Mouse (Mus musculus) intestine, embryonic 15.5 days (tissue): Measurements from ENCODE around the gene Tex44. TPM values are rescaled to one million over a fixed set of nuclear protein-coding genes. Genes with fewer than 3 reads are reported as not detected.
A peak's percentile ranks its signal among the peaks of the same experiment; 100 is the strongest.

ENCODE experiments used
- ATAC-seq: fragments of 200-750 bp; cut with Nextera tagmentation; 2 replicates; pipeline ENCODE4 v1.8.0; 2017; ENCODE audit warnings: moderate TSS enrichment, moderate library complexity
- H3K27ac ChIP-seq: fragments of 300-500 bp; sonication (generic); 2 replicates; pipeline ENCODE4 v1.5.1; 2015; ENCODE audit warnings: mild to moderate bottlenecking, inconsistent platforms
- H3K27me3 ChIP-seq: fragments of 300-500 bp; sonication (generic); replicated peaks from 2 replicates; pipeline ENCODE4 v1.6.1; 2015; ENCODE audit warnings: inconsistent platforms
- H3K36me3 ChIP-seq: fragments of 300-500 bp; sonication (generic); 2 replicates; pipeline ENCODE4 v1.6.1; 2015; ENCODE audit warnings: inconsistent platforms
- H3K4me1 ChIP-seq: fragments of 300-500 bp; sonication (generic); replicated peaks from 2 replicates; pipeline ENCODE4 v1.6.1; 2015; ENCODE audit warnings: inconsistent platforms
- H3K4me2 ChIP-seq: fragments of 300-500 bp; sonication (generic); replicated peaks from 2 replicates; pipeline ENCODE4 v1.6.1; 2015; ENCODE audit warnings: mild to moderate bottlenecking, inconsistent platforms
- H3K4me3 ChIP-seq: fragments of 300-500 bp; sonication (generic); replicated peaks from 2 replicates; pipeline ENCODE4 v1.5.1; 2015; ENCODE audit warnings: inconsistent platforms
- H3K9ac ChIP-seq: fragments of 300-500 bp; sonication (generic); 2 replicates; pipeline ENCODE4 v1.6.1; 2015; ENCODE audit warnings: inconsistent platforms
- H3K9me3 ChIP-seq: fragments of 300-500 bp; sonication (generic); 2 replicates; pipeline ENCODE4 v1.6.1; 2016; ENCODE audit warnings: inconsistent platforms
- WGBS: fragments of 180-500 bp; shearing (Covaris S2); methylation state at CpG from one replicate; pipeline ENCODE4 v1.1.7; 2015; 5-methylcytosine and 5-hydroxymethylcytosine counted together
- polyA plus RNA-seq: library from polyadenylated mRNA; unstranded; fragments of >200 nt; fragmentation: Nextera tagmentation; extraction: Ambion mirVana; gene quantifications from 2 replicates; pipeline ENCODE4 v1.2.1, GENCODE M21; 2015

Gene Tex44
- polyA plus RNA-seq, result not detected in 2 replicates

DNA sequence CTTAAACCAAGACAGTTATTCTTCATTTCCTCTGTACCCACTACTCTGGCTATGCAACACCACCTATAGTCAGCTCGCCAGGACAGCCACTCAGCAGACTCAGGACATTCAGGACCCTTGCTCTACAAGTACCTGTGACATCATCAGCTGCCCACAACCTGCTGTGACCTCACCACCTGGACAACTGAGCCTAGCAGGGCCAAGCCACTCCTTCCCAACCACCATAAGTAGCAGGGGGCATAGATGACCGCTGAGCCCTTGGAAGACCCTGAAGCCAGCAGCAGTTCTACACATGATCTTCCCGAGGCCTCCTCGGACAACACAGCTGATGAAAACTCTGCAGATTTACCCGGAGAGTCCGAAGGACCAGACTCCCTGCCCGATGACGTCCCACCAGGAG is at the start of gene Tex44, which contains the start of gene Nmur1:
Gene Tex44 (plus strand): TSS at position 202 of the 400 bp plus-strand sequence.
Gene Nmur1 (minus strand): TSS at position 101 of the 400 bp plus-strand sequence.
- no peaks in the 10 kb centered on the region for H3K36me3 ChIP-seq
- ATAC-seq, result no peak
- 89% methylated on average over 8 of the region's 8 CpGs for WGBS
- no peak within 1 kb of the TSS for H3K9ac ChIP-seq
- no peak within 1 kb of the TSS for H3K4me3 ChIP-seq
- H3K4me2 ChIP-seq, result no peak within 1 kb of the TSS
- no peaks in the 10 kb centered on the region for H3K27me3 ChIP-seq
- no peaks in the 10 kb centered on the region for H3K9me3 ChIP-seq
- H3K4me1 ChIP-seq, result 0 out of 2 replicates have a peak, but pooled peaks cover 2% of the 10 kb centered on the region
- no peak within 1 kb of the TSS for H3K27ac ChIP-seq

DNA sequence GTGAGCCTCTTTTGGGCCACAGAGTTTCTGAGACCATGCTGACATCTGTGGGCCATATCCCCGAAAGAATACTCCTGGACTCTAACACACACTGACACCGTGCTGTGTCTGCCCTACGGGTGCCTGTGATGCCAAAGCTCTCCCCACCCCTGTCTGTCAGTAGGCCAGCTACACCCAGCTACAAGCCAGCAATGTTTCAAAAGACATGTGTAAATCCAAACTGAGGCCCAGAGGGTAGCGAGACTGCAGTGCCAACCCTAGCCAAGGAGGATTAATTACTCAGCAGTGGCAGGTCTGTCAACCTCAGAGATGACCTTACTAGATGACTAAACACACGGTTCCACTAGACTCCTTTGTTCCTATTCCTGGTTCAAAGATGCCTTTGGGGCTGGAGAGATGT is 49.8 kb upstream of the Tex44 start:
- Histone ChIP-seq H3K27ac (no peak overlapping the region), H3K9ac (no peak overlapping the region), H3K27me3 (no peaks in the 10 kb centered on the region), H3K4me1 (no peaks in the 10 kb centered on the region), H3K4me2 (no peak overlapping the region), H3K36me3 (no peaks in the 10 kb centered on the region), H3K9me3 (no peaks in the 10 kb centered on the region), H3K4me3 (no peak overlapping the region)
- 73% methylated on average over 5 of the region's 5 CpGs for WGBS
- ATAC-seq, result no peak

DNA sequence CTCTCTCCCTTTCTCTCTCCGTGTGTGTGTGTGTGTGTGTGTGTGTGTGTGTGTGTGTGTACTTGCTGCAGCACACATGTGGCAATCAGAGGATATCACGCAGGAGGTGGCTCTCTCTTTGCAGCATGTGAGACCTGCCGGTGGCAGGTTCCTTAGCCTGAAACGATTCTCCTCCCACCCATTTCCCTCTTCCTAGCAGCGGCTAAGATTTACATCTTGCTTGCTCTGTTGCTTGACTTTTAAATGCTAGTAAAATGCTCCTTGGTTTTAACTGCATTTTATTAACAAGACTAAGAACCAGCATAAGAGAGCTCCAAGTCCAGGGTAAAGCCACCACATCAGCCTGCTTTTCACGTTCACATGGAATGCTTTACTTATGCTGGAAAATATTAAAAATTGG is 47.5 kb upstream of the Tex44 start:
- no peak for ATAC-seq
- Histone ChIP-seq H3K4me1 (no peaks in the 10 kb centered on the region), H3K9me3 (no peaks in the 10 kb centered on the region), H3K4me2 (no peak overlapping the region), H3K36me3 (no peaks in the 10 kb centered on the region), H3K9ac (no peak overlapping the region), H3K4me3 (no peak overlapping the region), H3K27ac (no peak overlapping the region), H3K27me3 (no peaks in the 10 kb centered on the region)
- 41% methylated on average over 6 of the region's 6 CpGs for WGBS

DNA sequence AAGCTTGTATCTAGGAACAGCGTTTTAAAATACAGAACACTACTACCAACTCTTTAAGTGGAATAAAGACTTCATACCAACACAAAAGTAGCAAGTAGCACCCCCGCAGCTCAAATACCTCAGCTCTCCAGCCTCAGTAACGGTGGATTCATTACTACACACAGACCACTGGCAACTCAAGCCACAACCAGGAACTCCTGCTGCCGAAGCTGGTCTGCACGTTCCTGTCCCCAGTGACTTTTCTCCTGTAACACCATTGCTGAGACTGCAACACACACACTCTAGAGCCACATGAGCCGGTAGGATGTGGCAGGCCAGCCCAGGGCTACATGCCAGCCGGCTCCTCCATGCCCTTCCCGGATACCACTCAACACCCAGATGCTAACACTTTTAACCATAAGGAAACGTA is 47.0 kb upstream of the Tex44 start:
- Histone ChIP-seq H3K4me1 (no peaks in the 10 kb centered on the region), H3K4me2 (no peak overlapping the region), H3K27me3 (no peaks in the 10 kb centered on the region), H3K27ac (no peak overlapping the region), H3K9ac (no peak overlapping the region), H3K36me3 (no peaks in the 10 kb centered on the region), H3K4me3 (no peak overlapping the region), H3K9me3 (no peaks in the 10 kb centered on the region)
- WGBS, result 70% methylated on average over 9 of the region's 9 CpGs
- ATAC-seq, result no peak

DNA sequence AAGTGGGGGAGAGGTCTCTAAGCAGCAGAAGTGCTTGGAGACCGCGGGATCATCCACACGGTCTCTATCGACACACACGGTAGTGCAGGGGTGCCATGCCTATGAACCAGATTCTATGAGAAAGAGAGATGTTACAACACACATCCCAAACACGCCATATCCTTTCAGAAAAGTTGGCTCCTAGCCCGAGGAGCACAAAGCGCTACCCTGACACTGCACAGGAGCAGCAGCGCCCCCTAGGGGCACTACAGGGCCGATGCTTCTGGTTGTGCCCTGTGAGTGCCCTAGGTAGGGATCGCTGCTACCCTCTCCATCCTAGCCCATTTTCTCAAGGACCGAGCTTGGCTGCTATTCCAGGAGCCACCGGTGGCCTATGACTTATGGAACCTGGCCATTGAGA is 45.1 kb upstream of the Tex44 start:
- H3K4me2 ChIP-seq, result peak overlapping the region; percentile 40; the same call in 1 of the 2 replicates
- peak; percentile 59; the same call in 1 of the 2 replicates for ATAC-seq

DNA sequence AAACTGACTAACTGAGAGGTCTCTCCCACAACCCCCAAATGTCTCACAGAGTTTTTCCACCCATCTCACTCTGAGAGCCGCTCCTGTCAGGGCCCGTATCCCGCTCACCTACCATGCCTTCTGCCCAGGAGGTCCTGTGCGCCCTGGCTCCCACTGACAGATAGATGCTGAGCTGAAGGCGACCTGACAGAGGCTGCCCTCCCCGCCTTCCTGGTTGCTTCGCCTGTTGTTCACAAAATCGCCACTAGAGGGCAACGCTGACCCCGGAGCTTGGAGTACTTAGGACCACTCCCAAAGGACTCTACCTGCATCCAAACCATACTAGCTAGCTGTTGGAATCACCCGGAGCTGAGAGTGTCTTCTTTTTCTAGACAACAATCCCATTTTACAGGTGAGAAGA is 36.9 kb upstream of the Tex44 start:
- Histone ChIP-seq H3K27me3 (no peaks in the 10 kb centered on the region), H3K27ac (no peak overlapping the region), H3K4me1 (no peaks in the 10 kb centered on the region; the same call in 1 of the 2 replicates), H3K9me3 (no peaks in the 10 kb centered on the region), H3K9ac (no peak overlapping the region), H3K36me3 (no peaks in the 10 kb centered on the region), H3K4me3 (no peak overlapping the region), H3K4me2 (no peak overlapping the region)
- ATAC-seq, result peak; percentile 56
- WGBS, result 4% methylated on average over 11 of the region's 11 CpGs

More for the DNA sequence above, 45.1 kb upstream of the Tex44 start:
- 26% methylated on average over 13 of the region's 13 CpGs for WGBS
- no peaks in the 10 kb centered on the region for H3K9me3 ChIP-seq
- H3K4me1 ChIP-seq, result no peaks in the 10 kb centered on the region
- H3K36me3 ChIP-seq, result no peaks in the 10 kb centered on the region
- no peak overlapping the region for H3K4me3 ChIP-seq
- no peak overlapping the region for H3K27ac ChIP-seq
- no peak overlapping the region for H3K9ac ChIP-seq
- no peaks in the 10 kb centered on the region for H3K27me3 ChIP-seq

DNA sequence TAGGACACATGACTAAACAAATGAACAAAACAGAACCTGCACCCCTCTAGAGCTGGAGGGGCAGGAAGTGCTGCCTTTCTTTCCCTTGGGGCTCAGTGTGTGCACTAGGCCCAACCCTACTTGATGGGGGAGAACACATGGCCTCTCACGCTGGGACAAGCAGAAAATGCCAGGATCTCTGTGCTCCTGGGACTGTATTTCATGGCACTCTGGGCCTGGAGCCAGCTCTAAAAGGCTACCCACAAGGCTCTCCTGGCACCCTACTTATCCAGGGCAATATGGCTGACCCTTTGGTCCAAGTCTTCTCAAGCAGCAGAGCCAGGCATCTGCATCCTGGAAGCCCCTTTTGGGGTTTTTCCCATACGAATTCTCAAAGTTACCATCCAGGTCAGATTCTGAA is 34.7 kb upstream of the Tex44 start:
- no peaks in the 10 kb centered on the region; the same call in 1 of the 2 replicates for H3K4me1 ChIP-seq
- ATAC-seq, result no peak
- no peaks in the 10 kb centered on the region for H3K36me3 ChIP-seq
- no peak overlapping the region for H3K9ac ChIP-seq
- no peaks in the 10 kb centered on the region for H3K9me3 ChIP-seq
- no peak overlapping the region for H3K4me3 ChIP-seq
- H3K27ac ChIP-seq, result no peak overlapping the region
- H3K27me3 ChIP-seq, result no peaks in the 10 kb centered on the region
- WGBS, result 79% methylated on average over 2 of the region's 2 CpGs
- H3K4me2 ChIP-seq, result no peak overlapping the region

GRCm38 (mm10) chr1:86393219-86393618 is 32.9 kb upstream of the Tex44 start:
- no peak for ATAC-seq
- Histone ChIP-seq H3K4me1 (peaks cover 2% of the 10 kb centered on the region; the same call in 1 of the 2 replicates), H3K9ac (no peak overlapping the region), H3K9me3 (no peaks in the 10 kb centered on the region), H3K4me3 (no peak overlapping the region), H3K36me3 (no peaks in the 10 kb centered on the region), H3K4me2 (no peak overlapping the region), H3K27ac (no peak overlapping the region), H3K27me3 (no peaks in the 10 kb centered on the region)
- 70% methylated on average over 3 of the region's 3 CpGs for WGBS

GRCm38 (mm10) chr1:86394246-86394645 is 31.9 kb upstream of the Tex44 start:
- ATAC-seq, result no peak
- WGBS, result 85% methylated on average over 3 of the region's 3 CpGs
- Histone ChIP-seq H3K4me1 (peaks cover 2% of the 10 kb centered on the region; the same call in 1 of the 2 replicates), H3K9me3 (no peaks in the 10 kb centered on the region), H3K4me3 (no peak overlapping the region), H3K27me3 (no peaks in the 10 kb centered on the region), H3K4me2 (no peak overlapping the region), H3K27ac (no peak overlapping the region), H3K36me3 (no peaks in the 10 kb centered on the region), H3K9ac (no peak overlapping the region)

- no peak overlapping the region for H3K9ac ChIP-seq
- WGBS, result 73% methylated on average over 7 of the region's 7 CpGs
- no peak overlapping the region for H3K4me3 ChIP-seq
- no peaks in the 10 kb centered on the region for H3K27me3 ChIP-seq
- ATAC-seq, result no peak
- H3K27ac ChIP-seq, result no peak overlapping the region
- peaks cover 2% of the 10 kb centered on the region for H3K4me1 ChIP-seq
- H3K36me3 ChIP-seq, result no peaks in the 10 kb centered on the region
- H3K9me3 ChIP-seq, result no peaks in the 10 kb centered on the region
- no peak overlapping the region for H3K4me2 ChIP-seq
Measured at GRCm38 (mm10) chr1:86395897-86396296, 30.2 kb upstream of the Tex44 start.

GRCm38 (mm10) chr1:86397621-86398020 is 28.5 kb upstream of the Tex44 start:
- 0 out of 2 replicates have a peak overlapping the region, but pooled peaks have one; percentile 22 for H3K27ac ChIP-seq

DNA sequence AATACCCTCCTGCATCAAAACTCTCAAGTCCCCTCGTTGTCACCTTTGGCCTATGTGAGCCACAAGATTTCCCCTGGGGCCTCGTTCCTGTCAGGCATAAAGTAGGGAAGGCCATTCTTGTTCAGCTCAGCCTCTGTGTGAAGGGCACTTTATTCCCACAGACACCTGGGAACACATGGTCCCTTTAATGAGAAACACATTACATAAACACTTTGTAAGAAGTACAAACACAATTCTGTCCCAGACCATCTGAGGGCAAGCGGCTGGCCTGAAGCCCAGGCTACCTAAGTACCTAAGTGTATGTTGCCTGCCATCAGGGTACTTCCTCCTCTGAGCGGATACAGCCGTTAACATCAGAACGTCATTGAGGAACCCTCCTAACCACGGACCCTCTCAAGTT is 27.9 kb upstream of the Tex44 start:
- no peak for ATAC-seq
- Histone ChIP-seq H3K9ac (no peak overlapping the region), H3K27ac (0 out of 2 replicates have a peak overlapping the region, but pooled peaks have one; percentile 22), H3K4me1 (peaks cover 2% of the 10 kb centered on the region), H3K27me3 (no peaks in the 10 kb centered on the region), H3K9me3 (no peaks in the 10 kb centered on the region), H3K4me3 (no peak overlapping the region), H3K4me2 (no peak overlapping the region), H3K36me3 (no peaks in the 10 kb centered on the region)
- 36% methylated on average over 7 of the region's 7 CpGs for WGBS

More at GRCm38 (mm10) chr1:86397621-86398020, 28.5 kb upstream of the Tex44 start:
- 51% methylated on average over 8 of the region's 8 CpGs for WGBS
- no peak overlapping the region for H3K4me3 ChIP-seq
- no peaks in the 10 kb centered on the region for H3K27me3 ChIP-seq
- no peak for ATAC-seq
- H3K4me2 ChIP-seq, result no peak overlapping the region
- peaks cover 2% of the 10 kb centered on the region for H3K4me1 ChIP-seq
- no peaks in the 10 kb centered on the region for H3K36me3 ChIP-seq
- H3K9me3 ChIP-seq, result no peaks in the 10 kb centered on the region
- H3K9ac ChIP-seq, result no peak overlapping the region

DNA sequence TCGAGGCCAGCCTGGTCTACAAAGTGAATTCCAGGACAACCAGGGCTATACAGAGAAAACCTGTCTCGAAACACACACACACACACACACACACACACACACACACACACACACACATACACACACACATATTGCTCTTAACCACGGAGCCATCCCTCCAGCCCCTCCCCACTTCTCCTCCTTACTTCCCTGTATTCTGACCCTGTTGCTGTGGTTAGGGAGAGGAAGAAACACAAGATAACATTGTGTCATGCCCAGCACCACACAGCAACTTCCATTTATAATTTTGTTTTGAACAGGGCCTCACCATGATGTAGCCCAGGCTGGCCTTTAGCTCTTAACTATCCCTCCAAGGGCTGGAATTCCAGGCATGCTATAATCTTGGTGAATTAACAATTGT is 26.8 kb upstream of the Tex44 start:
- no peaks in the 10 kb centered on the region for H3K27me3 ChIP-seq
- H3K4me1 ChIP-seq, result peaks cover 2% of the 10 kb centered on the region; the same call in 1 of the 2 replicates
- 70% methylated on average over 3 of the region's 3 CpGs for WGBS
- no peak overlapping the region for H3K9ac ChIP-seq
- no peak overlapping the region for H3K4me2 ChIP-seq
- ATAC-seq, result no peak
- H3K27ac ChIP-seq, result no peak overlapping the region
- no peaks in the 10 kb centered on the region for H3K9me3 ChIP-seq
- no peaks in the 10 kb centered on the region for H3K36me3 ChIP-seq
- no peak overlapping the region for H3K4me3 ChIP-seq
